Mouse (Mus musculus) heart, embryonic 11.5 days (tissue): ENCODE results near the gene Slc47a2. TPM values are rescaled to one million over a fixed set of nuclear protein-coding genes. Genes with fewer than 3 reads are reported as not detected.

Experiments used
- ATAC-seq: fragments of 200-750 bp; cut with Nextera tagmentation; replicated peaks from 2 replicates; pipeline ENCODE4 v1.8.0; 2017; ENCODE audit warnings: moderate library complexity; ENCODE audit not compliant: insufficient number of reproducible peaks, low FRiP score, low TSS enrichment
- H3K27ac ChIP-seq: fragments of 300-500 bp; sonication (generic); 2 replicates; pipeline ENCODE4 v1.5.1; 2014; ENCODE audit warnings: mild to moderate bottlenecking, low read depth, low read length
- H3K27me3 ChIP-seq: fragments of 300-500 bp; sonication (generic); 2 replicates; pipeline ENCODE4 v1.6.1; 2014; ENCODE audit warnings: mild to moderate bottlenecking, low read length, mixed read lengths; ENCODE audit not compliant: control insufficient read depth, insufficient read depth
- H3K36me3 ChIP-seq: fragments of 300-500 bp; sonication (generic); 2 replicates; pipeline ENCODE4 v1.6.1; 2014; ENCODE audit warnings: mild to moderate bottlenecking, low read length, moderate library complexity, mixed read lengths; ENCODE audit not compliant: control insufficient read depth, insufficient read depth
- H3K4me1 ChIP-seq: fragments of 300-500 bp; sonication (generic); 2 replicates; pipeline ENCODE4 v1.6.1; 2014; ENCODE audit warnings: low read length; ENCODE audit not compliant: control insufficient read depth, insufficient read depth
- H3K4me2 ChIP-seq: fragments of 300-500 bp; sonication (generic); 2 replicates; pipeline ENCODE4 v1.6.1; 2014; ENCODE audit warnings: mild to moderate bottlenecking, moderate library complexity
- H3K4me3 ChIP-seq: fragments of 300-500 bp; sonication (generic); 2 replicates; pipeline ENCODE4 v1.5.1; 2014; ENCODE audit warnings: low read depth, low read length
- H3K9ac ChIP-seq: fragments of 300-500 bp; sonication (generic); 2 replicates; pipeline ENCODE4 v1.6.1; 2014; ENCODE audit warnings: mild to moderate bottlenecking, low read depth, low read length, moderate library complexity
- H3K9me3 ChIP-seq: fragments of 300-500 bp; sonication (generic); replicated peaks from 2 replicates; pipeline ENCODE4 v1.6.1; 2016; ENCODE audit warnings: low read length; ENCODE audit not compliant: control insufficient read depth
- WGBS: fragments of 180-500 bp; shearing (Covaris S2); extraction: QIAGEN DNeasy Blood & Tissue Kit; methylation state at CpG from one replicate; pipeline ENCODE4 v1.1.7; 2014; ENCODE audit not compliant: insufficient replicate concordance; 5-methylcytosine and 5-hydroxymethylcytosine counted together
- polyA plus RNA-seq: library from polyadenylated mRNA; unstranded; fragments of >200 nt; fragmentation: Nextera tagmentation; extraction: Ambion mirVana; gene quantifications from 2 replicates; pipeline ENCODE4 v1.2.1, GENCODE M21; 2014

The Slc47a2 gene
- polyA plus RNA-seq, 1 experiment from 2014 or later = 0.19 TPM

GRCm38 (mm10) chr11:61270406-61270805 is 72.3 kb downstream of the Slc47a2 start:
- WGBS = 84% methylated on average over 5 of the region's 5 CpGs
- no peak for ATAC-seq
- H3K9ac ChIP-seq = no peak overlapping the region
- H3K4me1 ChIP-seq = peaks cover 6% of the 10 kb centered on the region; the same call in 1 of the 2 replicates
- H3K36me3 ChIP-seq = no peaks in the 10 kb centered on the region
- no peaks in the 10 kb centered on the region for H3K27me3 ChIP-seq
- no peak overlapping the region for H3K4me2 ChIP-seq
- no peaks in the 10 kb centered on the region for H3K9me3 ChIP-seq
- H3K4me3 ChIP-seq = no peak overlapping the region
- no peak overlapping the region for H3K27ac ChIP-seq

GRCm38 (mm10) chr11:61268626-61269349 is 73.9 kb downstream of the Slc47a2 start:
- no peaks in the 10 kb centered on the region for H3K36me3 ChIP-seq
- no peaks in the 10 kb centered on the region for H3K9me3 ChIP-seq
- 80% methylated on average over 6 of the region's 6 CpGs for WGBS
- no peak overlapping the region for H3K27ac ChIP-seq
- no peak overlapping the region for H3K9ac ChIP-seq
- peaks cover 6% of the 10 kb centered on the region; the same call in 1 of the 2 replicates for H3K4me1 ChIP-seq
- H3K4me3 ChIP-seq = no peak overlapping the region
- H3K27me3 ChIP-seq = no peaks in the 10 kb centered on the region
- no peak overlapping the region for H3K4me2 ChIP-seq
- no peak for ATAC-seq

- Histone ChIP-seq H3K27ac (peak within 1 kb of the TSS; percentile 88), H3K4me3 (peak within 1 kb of the TSS; percentile 76), H3K9ac (peak within 1 kb of the TSS; percentile 87), H3K9me3 (no peaks in the 10 kb centered on the region), H3K4me2 (peak within 1 kb of the TSS; percentile 68), H3K36me3 (peaks cover 5% of the 10 kb centered on the region), H3K27me3 (no peaks in the 10 kb centered on the region), H3K4me1 (peaks cover 6% of the 10 kb centered on the region; the same call in 1 of the 2 replicates)
- peak; percentile 99 for ATAC-seq
- under 1% methylated on average over 58 of the region's 58 CpGs for WGBS
These were observed 75.8 kb downstream of the Slc47a2 start, which contains the start of gene Aldh3a2 for GRCm38 (mm10) chr11:61266551-61267533. Aldh3a2 (minus strand) TSS chr11:61267464.

GRCm38 (mm10) chr11:61263841-61264240 is 78.8 kb downstream of the Slc47a2 start:
- no peak overlapping the region for H3K4me2 ChIP-seq
- ATAC-seq = no peak
- WGBS = 79% methylated on average over 1 of the region's 1 CpGs

GRCm38 (mm10) chr11:61262516-61262915 is 80.1 kb downstream of the Slc47a2 start:
- H3K4me3 ChIP-seq = no peak overlapping the region
- no peaks in the 10 kb centered on the region for H3K27me3 ChIP-seq
- no peak overlapping the region for H3K4me2 ChIP-seq
- peaks cover 8% of the 10 kb centered on the region; the same call in 1 of the 2 replicates for H3K4me1 ChIP-seq
- H3K36me3 ChIP-seq = peaks cover 21% of the 10 kb centered on the region
- H3K9ac ChIP-seq = no peak overlapping the region
- H3K27ac ChIP-seq = no peak overlapping the region
- no peaks in the 10 kb centered on the region for H3K9me3 ChIP-seq
- WGBS = 88% methylated on average over 14 of the region's 14 CpGs
- ATAC-seq = no peak

More at GRCm38 (mm10) chr11:61263841-61264240, 78.8 kb downstream of the Slc47a2 start:
- Histone ChIP-seq H3K9ac (no peak overlapping the region), H3K4me1 (peaks cover 6% of the 10 kb centered on the region; the same call in 1 of the 2 replicates), H3K4me3 (no peak overlapping the region), H3K36me3 (peaks cover 16% of the 10 kb centered on the region), H3K27me3 (no peaks in the 10 kb centered on the region), H3K27ac (no peak overlapping the region), H3K9me3 (no peaks in the 10 kb centered on the region)

- no peaks in the 10 kb centered on the region for H3K9me3 ChIP-seq
- H3K36me3 ChIP-seq = peaks cover 26% of the 10 kb centered on the region
- no peak overlapping the region for H3K4me3 ChIP-seq
- no peaks in the 10 kb centered on the region for H3K27me3 ChIP-seq
- no peak for ATAC-seq
- H3K4me2 ChIP-seq = no peak overlapping the region
- H3K27ac ChIP-seq = no peak overlapping the region
- WGBS = 88% methylated on average over 6 of the region's 6 CpGs
- 0 out of 2 replicates have a peak, but pooled peaks cover 2% of the 10 kb centered on the region for H3K4me1 ChIP-seq
- no peak overlapping the region for H3K9ac ChIP-seq
These were observed 83.6 kb downstream of the Slc47a2 start for GRCm38 (mm10) chr11:61259106-61259505.

GRCm38 (mm10) chr11:61252807-61253206 is 89.9 kb downstream of the Slc47a2 start:
- 52% methylated on average over 12 of the region's 12 CpGs for WGBS
- Histone ChIP-seq H3K36me3 (peaks cover 18% of the 10 kb centered on the region), H3K27me3 (no peaks in the 10 kb centered on the region), H3K27ac (no peak overlapping the region), H3K9me3 (no peaks in the 10 kb centered on the region), H3K4me1 (peaks cover 10% of the 10 kb centered on the region; the same call in 1 of the 2 replicates), H3K9ac (no peak overlapping the region), H3K4me2 (no peak overlapping the region), H3K4me3 (no peak overlapping the region)
- ATAC-seq = no peak; the same call in 1 of the 2 replicates

GRCm38 (mm10) chr11:61251741-61252140 is 90.9 kb downstream of the Slc47a2 start:
- no peak for ATAC-seq
- H3K4me1 ChIP-seq = peaks cover 8% of the 10 kb centered on the region; the same call in 1 of the 2 replicates
- WGBS = 73% methylated on average over 10 of the region's 10 CpGs
- H3K4me3 ChIP-seq = no peak overlapping the region
- no peaks in the 10 kb centered on the region for H3K9me3 ChIP-seq
- peaks cover 18% of the 10 kb centered on the region for H3K36me3 ChIP-seq
- H3K27me3 ChIP-seq = no peaks in the 10 kb centered on the region
- no peak overlapping the region for H3K4me2 ChIP-seq
- no peak overlapping the region for H3K27ac ChIP-seq
- no peak overlapping the region for H3K9ac ChIP-seq
